Mouse (Mus musculus) cerebellum, adult 9-11 months (tissue): Measurements from ENCODE around the gene Mup2.
"Not testable (repeated sequence)": the region's sequence is repeated elsewhere in the genome, so short reads cannot be mapped to it uniquely, and the experiment has no call there.

ENCODE experiments used
- DNase-seq: peaks from one replicate; pipeline ENCODE4 v3.0.0; 2022

The Mup2 gene

DNA sequence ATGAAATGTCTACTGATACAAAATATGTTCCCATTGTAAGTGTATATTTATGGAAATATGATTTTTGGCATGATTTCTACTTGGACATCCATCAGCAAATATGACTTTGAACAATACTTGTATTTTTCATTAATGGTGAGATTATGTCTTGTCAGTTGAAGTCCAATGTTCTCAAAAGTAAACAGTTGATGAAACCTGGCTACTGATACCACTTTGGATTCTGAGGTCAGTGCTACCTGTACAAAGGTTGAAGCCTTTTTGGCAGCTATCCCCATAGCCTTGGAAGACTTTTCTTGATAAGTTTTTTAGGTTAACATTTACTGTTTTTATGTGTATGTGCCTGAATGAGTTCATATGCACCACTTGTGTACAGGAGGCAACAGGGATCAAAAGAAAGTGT lies at the start of gene Mup2:
Mup2 (minus strand) TSS at position 101 of the 400 bp plus-strand sequence.
- DNase-seq = not testable (repeated sequence)
